Mouse (Mus musculus) MN1 (cell line): ENCODE data around the gene Tespa1.
"Not testable (repeated sequence)": the region's sequence is repeated elsewhere in the genome, so short reads cannot be mapped to it uniquely, and the experiment has no call there.

Source experiments
- DNase-seq: peaks from one replicate; pipeline ENCODE4 v3.0.0-alpha.2; 2016; ENCODE audit warnings: low spot score

Tespa1 gene

GRCm38 (mm10) chr10:130363438-130364164, 40.9 kb downstream of the Tespa1 start:
- peak; percentile 53 for DNase-seq

GRCm38 (mm10) chr10:130364766-130365165, 42.1 kb downstream of the Tespa1 start:
- no peak for DNase-seq

GRCm38 (mm10) chr10:130368384-130368783, 45.7 kb downstream of the Tespa1 start:
- no peak for DNase-seq

- no peak for DNase-seq
These were observed 47.5 kb downstream of the Tespa1 start for GRCm38 (mm10) chr10:130370005-130370682.

- DNase-seq, result no peak
These were observed 49.0 kb downstream of the Tespa1 start for GRCm38 (mm10) chr10:130371644-130372043.

GRCm38 (mm10) chr10:130372491-130373173, 50.0 kb downstream of the Tespa1 start:
- DNase-seq, result no peak

DNA sequence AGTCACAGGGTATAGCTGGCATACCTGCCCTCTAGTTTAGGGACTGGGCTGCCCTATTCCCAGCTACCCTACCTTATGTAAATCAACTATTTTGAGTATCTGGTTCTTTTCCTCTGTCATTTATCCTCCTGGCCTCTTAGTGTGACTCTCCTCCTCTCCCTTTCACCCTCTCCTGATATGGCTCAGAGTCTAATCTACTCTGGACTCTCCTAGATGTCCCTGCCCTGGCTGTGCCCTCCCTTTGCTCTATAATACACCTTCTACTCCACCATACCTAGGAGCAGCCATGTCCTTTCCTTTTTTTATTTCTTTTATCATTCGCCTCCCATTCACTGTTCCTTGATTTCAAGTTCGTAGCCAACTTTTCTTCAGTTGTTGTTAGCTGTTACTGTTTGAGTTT, 52.5 kb downstream of the Tespa1 start:
- no peak for DNase-seq

DNA sequence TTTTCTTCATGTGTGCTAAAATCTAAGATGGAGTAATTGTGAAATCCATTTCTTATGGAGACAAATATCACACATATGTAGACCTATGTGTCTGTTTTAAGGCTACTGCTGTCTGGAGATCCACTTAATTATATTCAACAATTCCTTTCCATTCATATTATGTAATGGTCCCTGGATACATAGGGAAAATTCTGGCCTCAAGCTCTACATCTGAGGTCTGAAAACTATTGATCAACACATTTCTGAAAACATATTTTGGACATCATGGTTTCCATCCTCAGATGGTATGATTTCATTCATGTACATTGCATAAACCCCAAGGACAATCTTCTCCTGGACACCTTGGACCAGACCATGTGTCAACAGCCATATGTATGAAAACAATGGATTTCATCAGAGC, 71.6 kb downstream of the Tespa1 start, which contains the start of gene Vmn2r84:
Gene Vmn2r84, minus strand, starts transcription at position 101 of the 400 bp plus-strand sequence.
- DNase-seq, result no peak

DNA sequence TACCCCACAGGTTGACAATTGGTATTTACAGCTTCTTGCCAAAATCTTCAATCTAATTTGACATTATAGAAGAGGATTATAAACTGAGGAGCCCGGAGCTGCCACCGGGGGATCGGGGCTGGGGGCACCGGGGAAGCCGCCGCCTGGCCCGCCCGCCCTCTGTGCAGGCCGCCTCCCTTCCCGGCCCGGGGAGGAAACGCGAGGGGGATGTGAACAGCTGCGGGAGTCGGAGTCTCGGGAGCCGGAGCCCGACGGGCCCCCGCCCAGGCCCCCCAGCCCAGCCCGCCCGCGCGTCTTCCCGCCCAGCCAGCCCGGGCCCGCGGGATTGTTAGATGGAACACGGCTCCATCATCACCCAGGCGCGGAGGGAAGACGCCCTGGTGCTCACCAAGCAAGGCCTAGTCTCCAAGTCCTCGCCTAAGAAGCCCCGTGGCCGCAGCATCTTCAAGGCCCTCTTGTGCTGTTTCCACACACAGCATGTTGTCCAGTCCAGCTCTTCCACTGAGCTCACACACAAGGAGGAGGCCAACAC, 89.6 kb downstream of the Tespa1 start:
- DNase-seq, result not testable (repeated sequence)
